Mouse (Mus musculus) liver, postnatal 0 days (tissue): ENCODE measurements at regions not wholly inside any gene's neighbourhood (a gene's known extent, or its start where the extent isn't known, plus 50 kb on each side); places are given as distances from the start of the nearest gene placed in this dataset.

ENCODE experiments used
- ATAC-seq: fragments of 200-750 bp; cut with Nextera tagmentation; 2 replicates; pipeline ENCODE4 v1.8.0; 2017; ENCODE audit warnings: mild to moderate bottlenecking, moderate library complexity
- DNase-seq: peaks from one replicate; pipeline ENCODE4 v3.0.0-alpha.2; 2016
- H3K27ac ChIP-seq: fragments of 300-500 bp; sonication (generic); 2 replicates; pipeline ENCODE4 v1.5.1; 2014; ENCODE audit warnings: antibody characterized with exemption, moderate library complexity, mild to moderate bottlenecking, low read depth
- H3K27me3 ChIP-seq: fragments of 300-500 bp; sonication (generic); 2 replicates; pipeline ENCODE4 v1.6.1; 2014; ENCODE audit warnings: low read length, control low read depth, mixed read lengths; ENCODE audit not compliant: insufficient read depth
- H3K36me3 ChIP-seq: fragments of 300-500 bp; sonication (generic); replicated peaks from 2 replicates; pipeline ENCODE4 v1.6.1; 2014; ENCODE audit warnings: mild to moderate bottlenecking, control low read depth, low read length, moderate library complexity, mixed read lengths; ENCODE audit not compliant: insufficient read depth
- H3K4me1 ChIP-seq: fragments of 300-500 bp; sonication (generic); 2 replicates; pipeline ENCODE4 v1.6.1; 2014; ENCODE audit warnings: antibody characterized with exemption, mild to moderate bottlenecking, control low read depth; ENCODE audit not compliant: insufficient read depth
- H3K4me2 ChIP-seq: fragments of 300-500 bp; sonication (generic); 2 replicates; pipeline ENCODE4 v1.6.1; 2014; ENCODE audit warnings: low read depth, mild to moderate bottlenecking, low read length, moderate library complexity, mixed read lengths
- H3K4me3 ChIP-seq: fragments of 300-500 bp; sonication (generic); 2 replicates; pipeline ENCODE4 v1.5.1; 2014; ENCODE audit warnings: low read depth, low read length
- H3K9ac ChIP-seq: fragments of 300-500 bp; sonication (generic); replicated peaks from 2 replicates; pipeline ENCODE4 v1.6.1; 2014; ENCODE audit warnings: mild to moderate bottlenecking, moderate library complexity
- H3K9me3 ChIP-seq: fragments of 300-500 bp; sonication (generic); 2 replicates; pipeline ENCODE4 v1.6.1; 2016; ENCODE audit warnings: mild to moderate bottlenecking, control low read depth, low read length, mixed read lengths
- CTCF ChIP-seq: sonication (generic); IDR thresholded peaks from 2 replicates; pipeline ENCODE4 v1.5.1; 2016; ENCODE audit warnings: antibody characterized with exemption, low read depth
- EP300 ChIP-seq: IDR thresholded peaks from 2 replicates; pipeline ENCODE4 v1.6.1; 2016; ENCODE audit warnings: antibody characterized with exemption, low read depth, mild to moderate bottlenecking
- WGBS: fragments of 180-500 bp; shearing (Covaris S2); extraction: QIAGEN DNeasy Blood & Tissue Kit; methylation state at CpG from one replicate; pipeline ENCODE4 v1.1.7; 2014; ENCODE audit not compliant: insufficient replicate concordance; 5-methylcytosine and 5-hydroxymethylcytosine counted together

- Histone ChIP-seq H3K4me1 (no peaks in the 10 kb centered on the region), H3K9me3 (no peaks in the 10 kb centered on the region), H3K9ac (no peak overlapping the region), H3K4me3 (no peak overlapping the region), H3K36me3 (no peaks in the 10 kb centered on the region), H3K27ac (no peak overlapping the region), H3K27me3 (no peaks in the 10 kb centered on the region), H3K4me2 (no peak overlapping the region)
- TF ChIP-seq EP300, result no peak
- TF ChIP-seq CTCF, result no peak
- DNase-seq (no peak), ATAC-seq (no peak)
- WGBS, result 61% methylated on average over 2 of the region's 2 CpGs
These were observed 453.0 kb upstream of the Cblb start for GRCm38 (mm10) chr16:51577915-51578593.

- no peaks in the 10 kb centered on the region for H3K4me1 ChIP-seq
- ATAC-seq, result no peak
- 60% methylated on average over 1 of the region's 1 CpGs for WGBS
These were observed 450.5 kb upstream of the Cblb start for GRCm38 (mm10) chr16:51580525-51580924.

GRCm38 (mm10) chr16:51589924-51590397, 441.1 kb upstream of the Cblb start:
- Histone ChIP-seq H3K36me3 (no peaks in the 10 kb centered on the region), H3K27ac (no peak overlapping the region), H3K4me1 (no peaks in the 10 kb centered on the region), H3K4me2 (no peak overlapping the region), H3K27me3 (no peaks in the 10 kb centered on the region), H3K9ac (no peak overlapping the region), H3K9me3 (no peaks in the 10 kb centered on the region), H3K4me3 (no peak overlapping the region)
- DNase-seq (no peak), ATAC-seq (no peak)
- TF ChIP-seq CTCF, result no peak
- no peak for TF ChIP-seq EP300
- WGBS, result 45% methylated on average over 2 of the region's 2 CpGs

More at GRCm38 (mm10) chr16:51580525-51580924, 450.5 kb upstream of the Cblb start:
- no peak overlapping the region for H3K9ac ChIP-seq
- DNase-seq, result no peak
- H3K4me2 ChIP-seq, result no peak overlapping the region
- TF ChIP-seq CTCF (no peak), EP300 (no peak)
- no peaks in the 10 kb centered on the region for H3K9me3 ChIP-seq
- no peak overlapping the region for H3K4me3 ChIP-seq
- H3K27me3 ChIP-seq, result no peaks in the 10 kb centered on the region
- no peaks in the 10 kb centered on the region for H3K36me3 ChIP-seq
- H3K27ac ChIP-seq, result no peak overlapping the region

- ATAC-seq, result no peak
These were observed 413.4 kb upstream of the Cblb start for GRCm38 (mm10) chr16:51617579-51617978.

GRCm38 (mm10) chr16:51646646-51647045, 384.4 kb upstream of the Cblb start:
- Histone ChIP-seq H3K27me3 (no peaks in the 10 kb centered on the region), H3K9ac (no peak overlapping the region), H3K4me3 (no peak overlapping the region), H3K4me2 (no peak overlapping the region), H3K4me1 (no peaks in the 10 kb centered on the region), H3K9me3 (no peaks in the 10 kb centered on the region), H3K27ac (no peak overlapping the region), H3K36me3 (no peaks in the 10 kb centered on the region)
- no peak for DNase-seq
- no peak for ATAC-seq
- TF ChIP-seq EP300, result no peak
- no peak for TF ChIP-seq CTCF
- WGBS, result 48% methylated on average over 1 of the region's 1 CpGs

More at GRCm38 (mm10) chr16:51617579-51617978, 413.4 kb upstream of the Cblb start:
- Histone ChIP-seq H3K9me3 (no peaks in the 10 kb centered on the region), H3K4me1 (no peaks in the 10 kb centered on the region), H3K4me3 (no peak overlapping the region), H3K36me3 (no peaks in the 10 kb centered on the region), H3K9ac (no peak overlapping the region), H3K27me3 (no peaks in the 10 kb centered on the region), H3K4me2 (no peak overlapping the region), H3K27ac (no peak overlapping the region)
- no peak for TF ChIP-seq EP300
- no peak for DNase-seq

GRCm38 (mm10) chr16:51650100-51650499, 380.9 kb upstream of the Cblb start:
- DNase-seq (no peak), ATAC-seq (no peak)
- Histone ChIP-seq H3K4me2 (no peak overlapping the region), H3K9ac (no peak overlapping the region), H3K27ac (no peak overlapping the region), H3K9me3 (no peaks in the 10 kb centered on the region), H3K27me3 (no peaks in the 10 kb centered on the region), H3K4me3 (no peak overlapping the region), H3K4me1 (no peaks in the 10 kb centered on the region), H3K36me3 (no peaks in the 10 kb centered on the region)
- 69% methylated on average over 5 of the region's 5 CpGs for WGBS
- no peak for TF ChIP-seq CTCF
- no peak for TF ChIP-seq EP300
